Mouse (Mus musculus): ENCODE measurements around the gene Syngr2. TPM values are rescaled to one million over a fixed set of nuclear protein-coding genes. Genes with fewer than 3 reads are reported as not detected.

Gene Syngr2
- polyA plus RNA-seq, 1 experiment from 2014 or later = 33.7 TPM

DNA sequence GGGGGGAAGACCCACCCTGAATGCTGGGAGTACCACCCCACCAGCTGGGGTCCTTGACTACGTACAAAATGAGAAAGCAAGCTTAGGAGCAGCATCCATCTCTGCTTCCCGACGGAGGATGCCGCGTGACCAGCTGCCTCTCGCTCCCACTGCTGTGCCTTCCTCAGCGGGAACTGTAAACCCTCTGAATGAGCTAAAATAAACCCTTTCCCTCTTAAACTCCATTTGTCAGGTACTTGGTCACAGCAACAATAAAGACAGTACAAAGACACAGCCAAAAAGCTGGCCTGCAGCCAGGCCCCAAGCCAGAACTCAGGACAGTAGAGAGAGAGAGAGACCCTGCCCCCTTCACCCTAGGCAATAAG is 39.8 kb upstream of the Syngr2 start:
- DNase-seq (ENCODE audit: low spot score) = no peak
- no peak overlapping the region for H3K9ac ChIP-seq (ENCODE audit: low read depth, low read length)
- H3K9me3 ChIP-seq (ENCODE audit: control insufficient read depth, low read length) = no peaks in the 10 kb centered on the region
- H3K4me2 ChIP-seq (replicated peaks; ENCODE audit: low read depth, low read length) = no peak overlapping the region
- H3K27ac ChIP-seq (ENCODE audit: low read depth, low read length) = peak overlapping the region; percentile 4; the same call in 1 of the 2 replicates
- no peaks in the 10 kb centered on the region for H3K4me1 ChIP-seq (replicated peaks; ENCODE audit: control insufficient read depth, insufficient read depth, low read length)
- 0 out of 2 replicates have a peak, but pooled peaks cover 4% of the 10 kb centered on the region for H3K36me3 ChIP-seq (ENCODE audit: control insufficient read depth, insufficient read depth, low read length)
- ATAC-seq (ENCODE audit: low FRiP score) = no peak
- no peaks in the 10 kb centered on the region for H3K27me3 ChIP-seq (ENCODE audit: control insufficient read depth, insufficient read depth, low read length)
- no peak overlapping the region for H3K4me3 ChIP-seq (ENCODE audit: low read depth, low read length)
- WGBS = 83% methylated on average over 7 of the region's 7 CpGs

DNA sequence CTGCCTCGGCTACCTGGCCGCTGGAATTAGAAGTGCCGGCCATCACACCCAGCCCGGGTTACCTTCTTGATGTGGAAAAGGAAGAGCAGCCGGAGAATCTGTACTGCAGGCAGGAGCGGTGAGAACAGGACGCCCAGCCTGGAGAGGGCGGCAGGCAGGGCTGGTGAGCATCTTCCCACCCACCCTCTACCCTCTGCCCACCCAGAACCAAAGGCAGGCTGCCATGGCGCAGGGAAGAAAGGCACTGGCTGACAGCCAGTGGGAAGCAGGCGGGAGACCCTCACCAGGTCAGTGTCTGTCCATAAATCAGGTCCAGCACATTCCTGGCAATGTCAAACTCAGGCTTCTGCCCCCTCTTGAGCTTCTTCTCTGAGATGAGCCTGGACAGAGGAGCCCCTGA is 39.1 kb upstream of the Syngr2 start:
- Histone ChIP-seq H3K27me3 (ENCODE audit: control insufficient read depth, insufficient read depth, low read length) (no peaks in the 10 kb centered on the region), H3K4me3 (ENCODE audit: low read depth, low read length) (no peak overlapping the region), H3K4me2 (replicated peaks; ENCODE audit: low read depth, low read length) (no peak overlapping the region), H3K27ac (ENCODE audit: low read depth, low read length) (no peak overlapping the region), H3K9ac (ENCODE audit: low read depth, low read length) (no peak overlapping the region), H3K9me3 (ENCODE audit: control insufficient read depth, low read length) (no peaks in the 10 kb centered on the region), H3K4me1 (replicated peaks; ENCODE audit: control insufficient read depth, insufficient read depth, low read length) (no peaks in the 10 kb centered on the region), H3K36me3 (ENCODE audit: control insufficient read depth, insufficient read depth, low read length) (no peaks in the 10 kb centered on the region)
- ATAC-seq (ENCODE audit: low FRiP score) = no peak
- WGBS = 91% methylated on average over 10 of the region's 10 CpGs
- no peak for DNase-seq (ENCODE audit: low spot score)

DNA sequence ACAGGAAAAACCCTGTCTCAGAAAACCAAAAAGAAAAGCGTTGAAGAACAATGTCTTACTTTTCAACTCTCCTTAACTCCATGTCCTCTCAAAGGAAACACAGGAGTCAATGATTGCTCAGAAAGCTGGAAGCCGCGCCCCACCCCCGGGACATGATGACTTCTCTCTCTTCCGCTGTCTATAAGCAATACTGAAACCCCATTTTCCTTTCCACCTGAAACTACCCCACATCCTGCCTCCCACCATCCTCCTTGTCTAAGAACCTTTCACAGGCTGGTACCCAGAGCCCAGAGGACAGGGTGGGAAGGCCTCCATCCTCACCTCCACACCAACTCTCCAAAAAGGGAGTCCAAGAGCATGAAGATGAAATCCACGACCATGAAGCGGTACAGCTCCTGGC is 37.1 kb upstream of the Syngr2 start:
- Histone ChIP-seq H3K27ac (ENCODE audit: low read depth, low read length) (no peak overlapping the region), H3K36me3 (ENCODE audit: control insufficient read depth, insufficient read depth, low read length) (no peaks in the 10 kb centered on the region), H3K9ac (ENCODE audit: low read depth, low read length) (no peak overlapping the region), H3K9me3 (ENCODE audit: control insufficient read depth, low read length) (no peaks in the 10 kb centered on the region), H3K4me1 (replicated peaks; ENCODE audit: control insufficient read depth, insufficient read depth, low read length) (no peaks in the 10 kb centered on the region), H3K4me2 (replicated peaks; ENCODE audit: low read depth, low read length) (no peak overlapping the region), H3K4me3 (ENCODE audit: low read depth, low read length) (no peak overlapping the region), H3K27me3 (ENCODE audit: control insufficient read depth, insufficient read depth, low read length) (no peaks in the 10 kb centered on the region)
- ATAC-seq (ENCODE audit: low FRiP score) = no peak
- 93% methylated on average over 7 of the region's 7 CpGs for WGBS
- no peak for DNase-seq (ENCODE audit: low spot score)

DNA sequence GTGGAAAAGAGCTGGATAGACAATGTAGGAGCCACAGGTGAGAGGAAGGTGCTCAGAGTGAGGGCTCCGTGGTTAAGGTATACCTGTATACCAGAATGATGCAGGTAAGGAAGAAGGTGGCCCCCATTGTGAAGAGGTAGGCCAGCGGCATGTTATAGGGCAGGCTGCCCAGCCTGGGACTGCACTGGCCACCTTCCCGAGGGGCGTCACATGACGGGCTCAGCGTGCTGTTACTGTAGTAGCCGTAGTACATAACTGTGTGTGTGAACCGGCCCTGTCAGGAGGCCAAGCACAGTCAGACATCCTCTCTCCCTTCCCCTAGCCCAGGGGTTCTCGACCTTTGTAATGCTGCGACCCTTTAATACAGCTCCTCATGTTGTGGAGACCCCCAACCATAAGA is 34.5 kb upstream of the Syngr2 start:
- no peak overlapping the region for H3K4me2 ChIP-seq (replicated peaks; ENCODE audit: low read depth, low read length)
- WGBS = 92% methylated on average over 10 of the region's 10 CpGs

DNA sequence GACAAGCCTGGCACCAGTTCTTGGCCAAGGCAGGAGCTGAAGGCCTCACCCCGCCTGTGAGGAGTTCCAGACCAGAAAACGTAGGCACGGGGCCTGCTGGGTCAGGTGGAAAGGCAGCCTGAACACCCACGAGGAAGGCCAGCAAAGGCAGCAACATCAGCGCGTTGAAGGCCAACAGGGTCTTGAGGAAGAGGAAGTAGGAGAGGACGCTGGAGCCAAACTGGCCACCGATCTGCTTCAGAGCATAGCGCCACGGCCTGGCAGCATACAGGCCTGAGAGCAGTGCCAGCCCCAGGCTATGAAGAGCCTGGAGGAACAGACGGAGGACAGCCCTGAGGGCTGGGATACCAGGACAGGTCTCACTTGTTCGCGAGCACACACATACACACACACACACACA is 33.9 kb upstream of the Syngr2 start:
- DNase-seq (ENCODE audit: low spot score) (no peak), ATAC-seq (ENCODE audit: low FRiP score) (no peak)
- H3K9me3 ChIP-seq (ENCODE audit: control insufficient read depth, low read length) = no peaks in the 10 kb centered on the region
- H3K4me1 ChIP-seq (replicated peaks; ENCODE audit: control insufficient read depth, insufficient read depth, low read length) = peaks cover 14% of the 10 kb centered on the region
- peaks cover 7% of the 10 kb centered on the region; the same call in 1 of the 2 replicates for H3K27me3 ChIP-seq (ENCODE audit: control insufficient read depth, insufficient read depth, low read length)
- 93% methylated on average over 13 of the region's 13 CpGs for WGBS
- H3K9ac ChIP-seq (ENCODE audit: low read depth, low read length) = no peak overlapping the region
- no peak overlapping the region for H3K27ac ChIP-seq (ENCODE audit: low read depth, low read length)
- H3K36me3 ChIP-seq (ENCODE audit: control insufficient read depth, insufficient read depth, low read length) = no peaks in the 10 kb centered on the region
- no peak overlapping the region for H3K4me2 ChIP-seq (replicated peaks; ENCODE audit: low read depth, low read length)
- no peak overlapping the region for H3K4me3 ChIP-seq (ENCODE audit: low read depth, low read length)

More for the DNA sequence above, 34.5 kb upstream of the Syngr2 start:
- no peaks in the 10 kb centered on the region for H3K9me3 ChIP-seq (ENCODE audit: control insufficient read depth, low read length)
- ATAC-seq (ENCODE audit: low FRiP score) = no peak
- no peak overlapping the region for H3K4me3 ChIP-seq (ENCODE audit: low read depth, low read length)
- peaks cover 9% of the 10 kb centered on the region for H3K4me1 ChIP-seq (replicated peaks; ENCODE audit: control insufficient read depth, insufficient read depth, low read length)
- no peak overlapping the region for H3K27ac ChIP-seq (ENCODE audit: low read depth, low read length)
- DNase-seq (ENCODE audit: low spot score) = no peak
- no peak overlapping the region for H3K9ac ChIP-seq (ENCODE audit: low read depth, low read length)
- H3K27me3 ChIP-seq (ENCODE audit: control insufficient read depth, insufficient read depth, low read length) = peaks cover under 1% of the 10 kb centered on the region; the same call in 1 of the 2 replicates
- no peaks in the 10 kb centered on the region for H3K36me3 ChIP-seq (ENCODE audit: control insufficient read depth, insufficient read depth, low read length)

DNA sequence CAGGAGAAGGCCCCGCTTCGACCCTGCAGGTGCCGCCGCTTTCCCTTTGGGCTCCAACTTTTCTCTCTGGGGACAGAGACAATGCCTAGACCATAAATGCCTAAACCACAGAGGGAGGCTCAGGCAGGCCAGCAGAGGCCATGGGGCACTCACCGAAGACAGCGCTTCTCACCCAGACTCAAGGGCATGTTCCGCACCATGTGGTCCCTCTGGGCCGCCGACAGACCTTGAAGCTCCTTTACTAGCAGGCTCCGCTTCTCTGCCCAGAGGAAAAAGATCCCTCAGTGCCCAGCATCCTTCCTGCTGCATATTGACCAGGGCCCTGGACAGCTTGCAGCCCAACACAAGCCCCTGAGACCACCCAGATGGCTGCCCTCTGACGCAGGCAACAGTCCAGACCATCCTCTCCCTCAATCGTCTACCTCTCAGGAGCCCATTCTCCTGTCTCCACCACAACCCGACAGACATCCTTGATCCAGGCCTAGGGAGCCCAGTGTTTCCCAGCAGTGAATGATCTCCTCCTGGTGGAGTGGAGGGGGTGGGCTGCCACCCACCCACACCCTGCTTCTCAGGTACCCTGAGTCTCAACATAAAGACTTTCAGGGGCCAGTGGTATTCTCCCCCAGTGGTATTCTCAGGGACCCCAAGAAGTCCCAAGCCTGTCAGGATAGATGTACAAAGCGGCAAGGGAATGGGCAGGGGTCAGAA is 33.2 kb upstream of the Syngr2 start:
- H3K36me3 ChIP-seq (ENCODE audit: control insufficient read depth, insufficient read depth, low read length) = no peaks in the 10 kb centered on the region
- no peak overlapping the region for H3K9ac ChIP-seq (ENCODE audit: low read depth, low read length)
- H3K4me2 ChIP-seq (replicated peaks; ENCODE audit: low read depth, low read length) = no peak overlapping the region
- H3K4me1 ChIP-seq (replicated peaks; ENCODE audit: control insufficient read depth, insufficient read depth, low read length) = peaks cover 15% of the 10 kb centered on the region
- no peak overlapping the region for H3K4me3 ChIP-seq (ENCODE audit: low read depth, low read length)
- DNase-seq (ENCODE audit: low spot score) (no peak), ATAC-seq (ENCODE audit: low FRiP score) (no peak)
- 93% methylated on average over 14 of the region's 14 CpGs for WGBS
- H3K9me3 ChIP-seq (ENCODE audit: control insufficient read depth, low read length) = no peaks in the 10 kb centered on the region
- no peak overlapping the region for H3K27ac ChIP-seq (ENCODE audit: low read depth, low read length)
- peaks cover 12% of the 10 kb centered on the region for H3K27me3 ChIP-seq (ENCODE audit: control insufficient read depth, insufficient read depth, low read length)

DNA sequence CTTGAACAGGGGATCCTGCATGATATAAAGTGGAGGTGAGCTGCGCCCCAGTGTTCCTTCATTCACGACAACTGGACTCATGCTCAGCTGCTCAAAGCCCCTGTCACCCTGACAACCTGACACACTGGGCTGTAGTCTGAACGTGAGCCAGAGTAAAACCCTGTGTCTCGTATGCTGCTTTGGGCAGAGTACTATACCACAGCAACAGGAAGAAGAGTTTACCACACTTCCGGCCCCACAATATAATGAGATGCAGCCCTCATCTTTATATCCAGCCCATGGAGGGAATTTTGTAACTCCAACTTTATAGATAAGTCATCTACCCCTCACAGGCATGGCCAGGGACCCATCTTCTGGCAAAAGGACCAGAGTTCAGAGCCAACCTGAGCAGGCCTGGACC is 32.4 kb upstream of the Syngr2 start:
- Histone ChIP-seq H3K4me1 (replicated peaks; ENCODE audit: control insufficient read depth, insufficient read depth, low read length) (peaks cover 15% of the 10 kb centered on the region), H3K36me3 (ENCODE audit: control insufficient read depth, insufficient read depth, low read length) (no peaks in the 10 kb centered on the region), H3K9ac (ENCODE audit: low read depth, low read length) (no peak overlapping the region), H3K4me2 (replicated peaks; ENCODE audit: low read depth, low read length) (no peak overlapping the region), H3K9me3 (ENCODE audit: control insufficient read depth, low read length) (no peaks in the 10 kb centered on the region), H3K27me3 (ENCODE audit: control insufficient read depth, insufficient read depth, low read length) (peaks cover 20% of the 10 kb centered on the region), H3K27ac (ENCODE audit: low read depth, low read length) (no peak overlapping the region), H3K4me3 (ENCODE audit: low read depth, low read length) (no peak overlapping the region)
- DNase-seq (ENCODE audit: low spot score) (no peak), ATAC-seq (ENCODE audit: low FRiP score) (no peak)
- 91% methylated on average over 5 of the region's 5 CpGs for whole genome bisulfite sequencing

DNA sequence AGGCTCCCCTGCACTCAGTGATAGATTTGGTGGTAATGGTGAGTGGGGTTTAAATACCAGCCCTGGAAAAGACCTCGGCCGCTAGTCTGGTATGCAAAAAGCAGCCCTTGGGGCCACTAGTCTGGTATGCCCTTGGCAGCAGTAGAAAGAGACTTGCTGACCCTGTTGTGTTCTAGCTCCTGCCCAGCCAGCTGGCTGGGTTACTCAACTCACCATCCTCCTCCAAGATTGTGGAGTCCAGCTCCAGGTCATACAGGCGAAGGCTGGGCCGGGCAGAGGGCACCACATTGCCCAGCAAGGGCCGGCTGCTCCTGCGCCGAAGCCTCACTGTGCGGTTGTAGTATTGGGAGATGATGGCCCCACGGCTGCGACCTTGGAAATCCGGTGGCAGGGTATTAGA is 31.4 kb upstream of the Syngr2 start:
- Histone ChIP-seq H3K4me3 (ENCODE audit: low read depth, low read length) (no peak overlapping the region), H3K36me3 (ENCODE audit: control insufficient read depth, insufficient read depth, low read length) (no peaks in the 10 kb centered on the region), H3K27ac (ENCODE audit: low read depth, low read length) (no peak overlapping the region), H3K4me1 (replicated peaks; ENCODE audit: control insufficient read depth, insufficient read depth, low read length) (peaks cover 17% of the 10 kb centered on the region), H3K4me2 (replicated peaks; ENCODE audit: low read depth, low read length) (no peak overlapping the region), H3K27me3 (ENCODE audit: control insufficient read depth, insufficient read depth, low read length) (peaks cover 27% of the 10 kb centered on the region), H3K9ac (ENCODE audit: low read depth, low read length) (no peak overlapping the region), H3K9me3 (ENCODE audit: control insufficient read depth, low read length) (no peaks in the 10 kb centered on the region)
- DNase-seq (ENCODE audit: low spot score) = no peak
- 93% methylated on average over 11 of the region's 11 CpGs for WGBS
- ATAC-seq (ENCODE audit: low FRiP score) = no peak

DNA sequence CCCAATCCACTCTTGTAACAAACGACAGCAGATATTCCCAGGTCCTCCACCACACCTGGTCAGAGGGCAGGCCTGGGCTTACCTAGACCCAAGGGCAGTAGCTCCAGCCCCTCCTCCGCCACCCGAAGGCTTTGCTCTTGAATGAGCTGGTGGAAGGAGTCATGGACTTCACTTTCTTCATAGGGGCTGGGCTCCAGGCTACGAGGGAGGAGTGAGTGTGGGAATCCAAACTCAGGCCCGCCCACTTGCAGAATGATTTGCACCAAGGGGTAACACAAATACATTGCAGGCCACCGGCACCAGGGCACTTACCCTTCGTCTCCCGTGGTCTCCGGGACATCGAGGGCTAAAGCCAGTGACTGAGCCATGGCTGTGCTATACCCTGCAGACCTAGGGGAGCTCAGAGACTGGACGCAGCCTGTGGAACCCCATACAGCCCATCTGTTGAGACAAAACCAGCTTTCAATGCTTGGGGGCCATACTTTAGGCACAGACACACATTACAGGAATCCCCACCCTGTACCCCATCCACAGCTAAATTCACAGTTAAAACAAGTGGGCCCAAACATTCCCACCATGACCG is 30.5 kb upstream of the Syngr2 start:
- Histone ChIP-seq H3K4me2 (replicated peaks; ENCODE audit: low read depth, low read length) (peak overlapping the region; percentile 75), H3K9me3 (ENCODE audit: control insufficient read depth, low read length) (no peaks in the 10 kb centered on the region), H3K4me1 (replicated peaks; ENCODE audit: control insufficient read depth, insufficient read depth, low read length) (peaks cover 18% of the 10 kb centered on the region), H3K27me3 (ENCODE audit: control insufficient read depth, insufficient read depth, low read length) (peaks cover 33% of the 10 kb centered on the region), H3K27ac (ENCODE audit: low read depth, low read length) (peak overlapping the region; percentile 78), H3K9ac (ENCODE audit: low read depth, low read length) (peak overlapping the region; percentile 4; the same call in 1 of the 2 replicates), H3K36me3 (ENCODE audit: control insufficient read depth, insufficient read depth, low read length) (no peaks in the 10 kb centered on the region), H3K4me3 (ENCODE audit: low read depth, low read length) (peak overlapping the region; percentile 34)
- ATAC-seq (ENCODE audit: low FRiP score) (no peak), DNase-seq (ENCODE audit: low spot score) (no peak)
- 65% methylated on average over 12 of the region's 12 CpGs for WGBS

All from hindbrain, embryonic 11.5 days (tissue).